Comparison of ENCODE assay signal across 27 mouse cellular contexts in genomic region chr2:93193806-93194205, GRCm38 (mm10). TPM values are rescaled to one million over a fixed set of nuclear protein-coding genes. Genes with fewer than 3 reads are reported as not detected.
DNase-seq lines count a peak whose midpoint lies in the region; ATAC-seq and TF ChIP-seq lines count a peak whose summit lies in the region.
"Had no signal": no experiment of that assay in that cellular context is flagged by ENCODE, and none has a peak within 500 bp of the region (broad histone marks: within the 10 kb centered on the region; RNA-seq: fewer than 3 reads in every experiment).

No protein-coding gene starts in this region.

- H3K27me3 ChIP-seq in hindbrain, embryonic 12.5 days, result no peaks in the 10 kb centered on the region
- no peaks in the 10 kb centered on the region for H3K27me3 ChIP-seq in hindbrain, postnatal 0 days (ENCODE audit: insufficient read depth, low read length)
- H3K27me3 ChIP-seq in midbrain, embryonic 13.5 days, result no peaks in the 10 kb centered on the region
- H3K27me3 ChIP-seq in midbrain, postnatal 0 days (ENCODE audit: insufficient read depth, low read length), result no peaks in the 10 kb centered on the region
- H3K27me3 ChIP-seq in embryonic facial prominence, embryonic 10.5 days (replicated peaks; ENCODE audit: low read depth, poor library complexity, severe bottlenecking), result peaks cover 32% of the 10 kb centered on the region
- H3K27me3 ChIP-seq: lung, embryonic 15.5 days had no signal

- H3K27ac ChIP-seq in hindbrain, embryonic 12.5 days, result peak overlapping the region; percentile 45; the same call in 1 of the 2 replicates
- H3K27ac ChIP-seq in hindbrain, postnatal 0 days, result no peak overlapping the region
- peak overlapping the region; percentile 30; the same call in 1 of the 2 replicates for H3K27ac ChIP-seq in midbrain, embryonic 13.5 days
- H3K27ac ChIP-seq in midbrain, postnatal 0 days (ENCODE audit: low read depth, low read length), result no peak overlapping the region
- H3K27ac ChIP-seq in embryonic facial prominence, embryonic 10.5 days (replicated peaks), result peak overlapping the region; percentile 19; the same call in 1 of the 2 replicates
- H3K27ac ChIP-seq: heart, embryonic 13.5 days; layer of hippocampus, adult 2 months; left cerebral cortex, adult 2 months; limb, embryonic 13.5 days; lung, embryonic 15.5 days; stomach, postnatal 0 days had no signal

- no peak overlapping the region for H3K4me3 ChIP-seq in hindbrain, embryonic 12.5 days
- H3K4me3 ChIP-seq in hindbrain, postnatal 0 days (ENCODE audit: low read length), result no peak overlapping the region
- no peak overlapping the region for H3K4me3 ChIP-seq in midbrain, embryonic 13.5 days (replicated peaks)
- H3K4me3 ChIP-seq in midbrain, postnatal 0 days (ENCODE audit: low read depth, low read length), result no peak overlapping the region
- H3K4me3 ChIP-seq in embryonic facial prominence, embryonic 10.5 days, result no peak overlapping the region
- H3K4me3 ChIP-seq: erythroblast, embryonic 14.5 days; heart, embryonic 13.5 days; layer of hippocampus, adult 2 months; left cerebral cortex, adult 2 months; limb, embryonic 13.5 days; lung, embryonic 15.5 days had no signal

- H3K9me3 ChIP-seq in hindbrain, embryonic 12.5 days (replicated peaks), result no peaks in the 10 kb centered on the region
- H3K9me3 ChIP-seq in hindbrain, postnatal 0 days (ENCODE audit: low read length), result no peaks in the 10 kb centered on the region
- no peaks in the 10 kb centered on the region for H3K9me3 ChIP-seq in midbrain, embryonic 13.5 days
- H3K9me3 ChIP-seq in midbrain, postnatal 0 days (ENCODE audit: low read length), result no peaks in the 10 kb centered on the region
- H3K9me3 ChIP-seq in embryonic facial prominence, embryonic 10.5 days, result no peaks in the 10 kb centered on the region
- H3K9me3 ChIP-seq: heart, embryonic 13.5 days; limb, embryonic 13.5 days; lung, embryonic 15.5 days had no signal

- H3K36me3 ChIP-seq in hindbrain, embryonic 12.5 days, result peaks cover 26% of the 10 kb centered on the region
- peaks cover 5% of the 10 kb centered on the region; the same call in 1 of the 2 replicates for H3K36me3 ChIP-seq in hindbrain, postnatal 0 days (ENCODE audit: insufficient read depth, low read length)
- peaks cover 22% of the 10 kb centered on the region for H3K36me3 ChIP-seq in midbrain, embryonic 13.5 days
- H3K36me3 ChIP-seq in midbrain, postnatal 0 days (ENCODE audit: insufficient read depth, low read length), result no peaks in the 10 kb centered on the region
- H3K36me3 ChIP-seq in embryonic facial prominence, embryonic 10.5 days (replicated peaks), result peaks cover 28% of the 10 kb centered on the region
- H3K36me3 ChIP-seq: heart, embryonic 13.5 days; limb, embryonic 13.5 days; lung, embryonic 15.5 days had no signal

- 42% methylated on average over 4 of the region's 4 CpGs for WGBS in hindbrain, embryonic 12.5 days
- 52% methylated on average over 4 of the region's 4 CpGs for WGBS in hindbrain, postnatal 0 days
- WGBS in midbrain, embryonic 13.5 days, result 39% methylated on average over 4 of the region's 4 CpGs
- WGBS in midbrain, postnatal 0 days, result 59% methylated on average over 4 of the region's 4 CpGs
- WGBS in embryonic facial prominence, embryonic 10.5 days, result 65% methylated on average over 4 of the region's 4 CpGs

- no peak overlapping the region for H3K9ac ChIP-seq in hindbrain, embryonic 12.5 days
- no peak overlapping the region for H3K9ac ChIP-seq in hindbrain, postnatal 0 days (replicated peaks; ENCODE audit: low read length)
- peak overlapping the region; percentile 44 for H3K9ac ChIP-seq in midbrain, embryonic 13.5 days (replicated peaks)
- H3K9ac ChIP-seq in midbrain, postnatal 0 days (replicated peaks; ENCODE audit: low read length, poor library complexity, severe bottlenecking), result no peak overlapping the region
- H3K9ac ChIP-seq: forebrain, postnatal 0 days; heart, embryonic 13.5 days; limb, embryonic 13.5 days; lung, embryonic 15.5 days had no signal

- DNase-seq in hindbrain, postnatal 0 days (ENCODE audit: low spot score), result no peak
- no peak for DNase-seq in midbrain, postnatal 0 days (ENCODE audit: low spot score)
- DNase-seq in embryonic facial prominence, embryonic 10.5 days (ENCODE audit: low spot score), result no peak
- DNase-seq in induced T-regulatory cell, adult 2 months (ENCODE audit: low read depth), result peak; percentile 40
- DNase-seq in urinary bladder, adult 2 months (ENCODE audit: low spot score), result no peak
- DNase-seq: adrenal gland, adult 2 months; adrenal gland, postnatal 36 days; B cell, adult 2 months; cerebellum, adult 18-20 months; cerebellum, postnatal 10 days; forebrain, postnatal 0 days; heart, postnatal 10 days; kidney, adult 18-20 months; kidney, postnatal 36 days; retina, postnatal 1 day; right cerebral cortex, postnatal 25 days had no signal

- no peak for ATAC-seq in hindbrain, embryonic 12.5 days (ENCODE audit: low FRiP score)
- no peak for ATAC-seq in hindbrain, postnatal 0 days
- ATAC-seq in midbrain, embryonic 13.5 days, result no peak
- ATAC-seq in midbrain, postnatal 0 days (ENCODE audit: low FRiP score), result no peak
- ATAC-seq in activated CD4-positive, CD25-positive, alpha-beta regulatory T cell, adult 4 months, result no peak
- ATAC-seq: forebrain, postnatal 0 days had no signal

- H3K4me2 ChIP-seq in hindbrain, embryonic 12.5 days (replicated peaks), result peak overlapping the region; percentile 19; the same call in 1 of the 2 replicates
- no peak overlapping the region for H3K4me2 ChIP-seq in hindbrain, postnatal 0 days (ENCODE audit: low read depth, low read length)
- peak overlapping the region; percentile 13; the same call in 1 of the 2 replicates for H3K4me2 ChIP-seq in midbrain, embryonic 13.5 days (replicated peaks)
- H3K4me2 ChIP-seq in midbrain, postnatal 0 days (ENCODE audit: low read depth, low read length, poor library complexity, severe bottlenecking), result no peak overlapping the region
- H3K4me2 ChIP-seq: heart, embryonic 13.5 days; limb, embryonic 13.5 days; liver, embryonic 11.5 days; lung, embryonic 15.5 days had no signal

- H3K4me1 ChIP-seq in hindbrain, embryonic 12.5 days, result peaks cover 83% of the 10 kb centered on the region
- H3K4me1 ChIP-seq in hindbrain, postnatal 0 days (ENCODE audit: insufficient read depth, low read length), result peaks cover 26% of the 10 kb centered on the region
- H3K4me1 ChIP-seq in midbrain, embryonic 13.5 days (replicated peaks), result peaks cover 88% of the 10 kb centered on the region
- peaks cover 16% of the 10 kb centered on the region for H3K4me1 ChIP-seq in midbrain, postnatal 0 days (ENCODE audit: insufficient read depth, low read length)
- H3K4me1 ChIP-seq in embryonic facial prominence, embryonic 10.5 days, result peaks cover 66% of the 10 kb centered on the region

- no peak for TF ChIP-seq CTCF in hindbrain, postnatal 0 days (IDR thresholded peaks at IDR 0.05; ENCODE audit: low read depth)
- no peak for TF ChIP-seq CTCF in midbrain, postnatal 0 days (IDR thresholded peaks at IDR 0.05)

RNA-seq across cellular contexts. Expression of gene Trp53i11, which starts 6.5 kb away (rescaled TPM):
- polyA plus RNA-seq in hindbrain, embryonic 12.5 days (2016; fragmentation: Nextera tagmentation; extraction: Ambion mirVana), result 142 and 180 TPM in 2 replicates
- total RNA-seq in hindbrain, postnatal 0 days (2014; rRNA removed), result 150 and 176 TPM in 2 replicates
- 49.6 and 66.7 TPM in 2 replicates for polyA plus RNA-seq in hindbrain, postnatal 0 days (2015; fragmentation: Nextera tagmentation; extraction: Ambion mirVana)
- polyA plus RNA-seq in midbrain, embryonic 13.5 days (2015; fragmentation: Nextera tagmentation; extraction: Ambion mirVana), result 136 and 138 TPM in 2 replicates
- total RNA-seq in midbrain, postnatal 0 days (2014; rRNA removed), result 111 and 124 TPM in 2 replicates
- 74.7 and 76.0 TPM in 2 replicates for polyA plus RNA-seq in midbrain, postnatal 0 days (2015; fragmentation: Nextera tagmentation; extraction: Ambion mirVana)
- 72.5 and 95.2 TPM in 2 replicates for polyA plus RNA-seq in embryonic facial prominence, embryonic 10.5 days (2016; fragmentation: Nextera tagmentation; extraction: Ambion mirVana)
- 10 to 100 TPM; 70.9 to 73.5 TPM for polyA plus RNA-seq in activated CD4-positive, CD25-positive, alpha-beta regulatory T cell, adult 4 months (2017; shearing (Covaris generic))
- 54.5 and 67.6 TPM in 2 replicates for polyA plus RNA-seq in urinary bladder, adult 2 months (2012; rRNA removed)

Comparison
In these comparisons a context has a peak if more than half of its experiments do, and no peak if none do; other contexts are left out.
1. H3K27ac ChIP-seq: peak in hindbrain, embryonic 12.5 days (single experiment), midbrain, embryonic 13.5 days (single experiment) and embryonic facial prominence, embryonic 10.5 days (single experiment); none in hindbrain, postnatal 0 days (single experiment) and midbrain, postnatal 0 days (single experiment).
2. H3K4me2 ChIP-seq: peak in hindbrain, embryonic 12.5 days (single experiment) and midbrain, embryonic 13.5 days (single experiment); none in hindbrain, postnatal 0 days (single experiment) and midbrain, postnatal 0 days (single experiment).